Mouse (Mus musculus) layer of hippocampus, postnatal 36 days (tissue): Measurements from ENCODE around the gene Efcab11. TPM values are rescaled to one million over a fixed set of nuclear protein-coding genes. Genes with fewer than 3 reads are reported as not detected.

Experiments used
- DNase-seq, 2 experiments: peaks; one replicate each; pipeline ENCODE4 v3.0.0; 2022
- total RNA-seq, 2 experiments: library from RNA; stranded (reverse); gene quantifications; 2 replicates each; pipeline ENCODE4 v1.2.3; 2021

Efcab11 gene
- under 1 TPM; 0.17 to 0.86 TPM for total RNA-seq

DNA sequence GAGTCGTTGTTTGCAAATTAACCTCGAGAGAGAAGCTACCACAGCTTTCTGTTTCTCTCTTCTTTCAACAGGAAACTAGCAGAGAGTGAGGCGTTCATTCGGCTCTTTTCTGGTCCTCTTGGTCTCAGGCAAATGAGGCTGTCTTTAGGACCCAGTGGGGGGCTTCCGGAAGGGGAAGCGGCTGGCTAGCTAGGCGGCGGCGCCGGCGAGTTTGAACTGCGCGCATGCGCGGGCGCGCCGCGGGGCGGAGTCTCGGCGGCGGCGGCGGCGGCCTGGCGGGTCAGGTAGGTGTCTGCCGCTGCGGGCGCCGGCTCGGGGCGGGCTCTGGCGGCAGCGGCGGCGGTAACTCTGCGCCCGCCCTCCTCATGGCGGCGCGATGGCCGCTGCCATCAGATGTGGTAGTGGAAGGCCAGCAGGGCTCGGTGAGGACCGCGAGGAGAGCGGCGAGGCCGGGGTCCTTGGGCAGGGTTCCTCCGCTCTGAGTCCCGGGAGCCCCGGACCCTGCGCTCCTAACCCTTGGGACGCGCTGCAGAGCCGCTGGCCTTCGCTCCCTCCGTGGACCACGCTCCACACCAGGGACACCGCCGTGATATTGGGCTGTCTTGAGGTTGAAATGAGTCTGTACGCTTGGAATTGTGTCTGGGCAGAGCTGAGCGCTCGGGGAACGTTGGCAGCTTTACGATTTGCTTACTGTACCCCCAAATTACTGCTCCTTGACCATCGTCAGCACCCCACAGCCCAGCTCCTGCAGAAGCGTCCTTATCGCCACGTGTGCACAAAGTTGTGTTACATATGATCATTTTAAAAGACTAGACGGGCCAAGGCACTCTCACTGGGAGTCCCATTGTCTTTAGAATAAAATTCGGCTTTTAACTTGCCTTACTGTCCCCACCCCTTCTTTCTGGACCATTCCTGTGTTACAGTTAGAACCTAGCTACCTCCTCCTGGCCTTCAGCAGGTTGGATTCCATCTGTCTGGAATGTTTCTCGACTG, at the start of gene Efcab11, which contains the start of gene Tdp1:
Efcab11 (minus strand) TSS at position 171 of the 993 bp plus-strand sequence.
Tdp1 (plus strand) TSS at position 249 of the 993 bp plus-strand sequence.
- peak; percentile 90 to 91 for DNase-seq

DNA sequence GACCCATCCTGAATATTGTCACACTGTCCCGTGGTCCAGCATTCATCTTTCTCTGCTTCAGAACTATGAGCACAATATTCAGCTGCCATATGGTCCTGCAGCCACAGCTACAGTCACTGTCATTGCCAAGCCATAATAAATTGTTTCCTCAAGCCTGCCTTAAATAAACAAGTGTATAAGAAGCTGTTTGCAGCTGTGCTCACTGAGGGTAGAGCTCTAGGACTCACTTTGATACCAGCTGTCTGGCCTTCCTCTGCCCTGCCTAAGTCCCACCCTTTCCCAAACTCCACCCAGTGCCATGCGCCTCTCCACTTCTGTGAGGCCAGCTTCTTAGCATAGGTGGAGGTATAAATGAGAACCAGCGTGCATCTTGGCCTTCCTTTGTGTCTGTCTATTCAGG, 49.4 kb upstream of the Efcab11 start:
- no peak for DNase-seq

DNA sequence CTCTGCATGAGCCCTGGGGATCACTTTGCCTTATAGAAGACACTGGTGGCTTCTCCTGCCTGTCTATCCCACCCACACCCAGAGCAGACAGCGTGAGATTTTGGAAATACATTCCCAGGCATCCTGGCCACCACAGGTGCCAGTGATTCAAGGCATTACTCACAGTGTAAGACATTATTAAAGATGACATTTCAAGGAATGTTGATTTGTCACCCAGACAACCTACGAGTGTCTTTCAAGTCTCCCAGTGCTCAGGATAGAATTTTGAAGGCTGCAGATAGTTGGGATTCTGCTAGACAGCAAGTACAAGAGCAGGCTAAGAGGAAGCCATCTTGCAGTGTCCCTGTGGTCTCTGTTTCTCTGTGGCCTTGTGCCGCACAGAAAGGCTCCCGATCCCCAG, 48.0 kb upstream of the Efcab11 start:
- DNase-seq = no peak

DNA sequence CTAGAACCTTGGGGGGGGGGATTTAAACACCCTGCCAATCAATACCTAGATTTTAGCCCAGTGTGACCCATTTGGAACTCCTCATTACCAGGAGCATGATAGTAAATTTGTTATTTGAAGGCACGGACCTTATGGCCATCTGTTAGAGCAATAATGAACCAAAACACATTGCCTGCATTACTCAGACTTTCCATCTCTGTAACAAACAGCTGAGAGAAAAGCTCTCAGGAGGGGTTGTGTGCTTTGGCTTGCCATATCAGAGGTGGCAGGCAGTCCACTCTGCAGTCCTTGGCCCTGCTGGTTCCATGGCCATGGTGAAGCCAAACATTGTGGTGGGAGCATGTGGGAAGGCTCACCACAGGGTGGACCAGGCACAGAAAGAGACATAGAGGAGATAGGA, 44.9 kb upstream of the Efcab11 start:
- DNase-seq = no peak

DNA sequence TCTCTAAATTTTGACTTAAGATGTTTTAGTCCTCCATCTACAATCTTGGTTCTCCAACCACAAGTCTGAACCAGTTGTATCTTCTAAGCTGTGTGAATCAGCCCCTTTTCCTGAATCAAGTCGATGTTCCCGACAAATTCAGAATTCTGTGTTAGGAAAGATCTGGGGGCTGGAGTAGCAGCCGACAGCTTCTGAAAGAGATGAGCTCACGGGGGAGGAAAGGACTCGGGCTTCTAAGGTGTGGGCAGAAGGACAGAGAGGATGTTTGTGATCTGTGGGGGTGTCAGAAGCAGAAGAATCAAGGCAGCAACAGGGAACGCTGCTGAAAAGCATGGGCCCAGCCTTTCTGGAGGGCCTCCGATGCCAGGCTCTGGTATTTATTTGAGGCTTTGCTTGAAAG, 44.1 kb upstream of the Efcab11 start:
- DNase-seq = no peak

DNA sequence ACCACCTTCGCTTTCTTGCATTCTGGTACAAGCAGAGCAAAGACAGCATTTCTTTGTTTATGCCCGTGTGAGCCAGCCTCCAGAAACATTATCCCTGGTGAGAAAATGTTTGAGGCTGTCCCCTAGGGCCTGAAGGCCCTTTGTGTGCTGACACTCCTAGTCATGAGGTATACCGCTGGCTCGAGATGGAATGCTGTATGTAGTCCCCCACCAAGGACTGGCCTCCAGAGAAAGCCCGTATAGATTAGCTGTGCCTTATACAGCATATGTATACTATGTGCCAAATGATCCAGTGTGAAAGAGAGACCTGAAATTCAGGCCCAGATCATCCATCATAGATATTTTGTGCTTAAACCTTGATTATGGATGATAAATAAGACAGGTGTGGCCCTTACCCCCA, 39.5 kb upstream of the Efcab11 start:
- DNase-seq = no peak

DNA sequence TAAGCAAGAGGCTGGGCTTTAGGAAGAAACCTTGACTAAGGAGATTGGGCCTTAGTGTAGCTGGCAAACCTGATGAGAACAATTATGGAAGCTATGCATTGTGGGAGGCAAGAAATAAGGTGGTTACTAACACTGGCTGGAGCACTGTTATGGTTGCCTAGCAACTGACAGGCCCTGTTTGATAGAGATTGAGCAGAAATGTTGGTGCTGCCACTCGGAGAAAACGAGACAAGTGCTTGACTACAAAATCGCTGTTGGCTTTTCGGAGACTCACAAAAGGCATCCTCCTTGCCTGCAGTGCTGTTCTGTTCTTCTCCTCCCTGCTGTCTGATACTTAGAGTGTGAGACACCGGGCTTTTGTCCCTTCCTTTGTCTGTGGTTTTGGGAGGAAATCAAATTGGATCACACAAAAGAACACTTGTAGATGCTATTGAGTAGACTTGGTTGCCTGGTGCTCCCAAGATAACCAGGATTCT, 38.9 kb upstream of the Efcab11 start:
- DNase-seq = peak; percentile 33 to 36

DNA sequence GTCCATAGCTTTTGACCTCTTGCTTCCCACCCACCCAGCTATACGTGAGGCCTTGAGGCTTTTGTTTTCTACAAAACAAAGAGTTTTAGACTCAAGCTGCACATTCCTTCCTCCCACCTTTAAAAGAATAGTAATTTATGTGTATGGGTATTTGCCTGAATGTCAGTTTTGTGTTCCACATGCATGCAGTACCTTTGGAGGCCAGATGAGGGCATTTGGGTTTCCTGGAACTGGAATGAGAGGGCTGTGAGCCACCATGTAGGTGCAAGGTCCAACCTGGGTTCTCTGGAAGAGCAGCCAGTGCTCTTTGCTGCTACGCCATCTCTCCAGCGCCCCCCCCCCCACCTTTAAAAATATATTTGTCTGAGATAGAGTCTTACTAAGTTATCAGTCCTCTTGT, 36.8 kb upstream of the Efcab11 start:
- DNase-seq = no peak

DNA sequence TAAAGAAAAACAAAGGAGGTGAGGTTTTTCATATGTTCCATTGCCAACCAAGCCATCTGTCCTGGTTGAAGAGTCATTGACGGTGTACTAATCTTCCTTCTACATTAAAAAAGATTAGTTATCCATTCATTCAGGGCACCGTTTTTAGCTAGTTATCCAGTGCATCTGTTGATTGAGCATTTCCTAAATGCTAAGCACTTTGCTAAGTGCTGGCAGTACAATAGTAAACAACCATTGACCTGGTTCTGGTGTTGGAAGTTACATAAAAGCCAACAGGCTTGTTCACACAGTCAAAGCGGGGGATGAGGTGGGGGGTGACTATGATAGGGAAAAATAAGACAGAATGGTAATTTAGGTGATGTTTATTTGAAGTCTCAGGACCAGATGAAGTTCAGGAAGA, 35.4 kb upstream of the Efcab11 start:
- no peak for DNase-seq

DNA sequence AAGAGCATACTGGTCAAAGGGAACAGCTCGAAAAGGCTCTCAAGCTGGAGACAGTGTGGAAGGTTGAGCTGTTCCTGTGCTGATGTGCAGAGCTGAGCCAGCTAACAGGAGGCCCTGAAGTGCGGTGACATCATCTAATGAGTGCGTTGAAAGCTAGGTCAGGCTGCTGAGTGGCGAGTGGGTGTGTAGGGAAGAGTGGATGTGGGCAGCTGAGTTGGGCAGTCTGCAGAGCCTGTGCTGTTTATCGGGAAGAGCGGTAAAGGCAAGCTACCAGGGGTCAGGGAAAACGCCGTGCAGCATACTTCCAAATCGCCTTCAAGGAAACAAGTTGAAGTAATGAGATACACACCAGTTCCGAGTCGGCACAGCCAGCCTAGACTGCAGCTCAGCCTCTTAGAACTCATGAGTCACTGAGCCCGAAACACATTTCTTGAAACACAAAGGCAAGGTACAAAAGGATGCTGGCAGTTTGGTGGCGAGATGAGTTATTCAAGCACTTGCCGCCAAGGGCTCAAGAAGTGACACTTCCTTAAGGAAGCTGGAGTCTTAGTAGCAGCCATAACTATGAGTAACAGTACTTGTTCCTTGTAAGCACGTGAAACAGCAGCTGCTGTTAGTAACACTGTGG, 33.7 kb upstream of the Efcab11 start:
- DNase-seq = no peak

DNA sequence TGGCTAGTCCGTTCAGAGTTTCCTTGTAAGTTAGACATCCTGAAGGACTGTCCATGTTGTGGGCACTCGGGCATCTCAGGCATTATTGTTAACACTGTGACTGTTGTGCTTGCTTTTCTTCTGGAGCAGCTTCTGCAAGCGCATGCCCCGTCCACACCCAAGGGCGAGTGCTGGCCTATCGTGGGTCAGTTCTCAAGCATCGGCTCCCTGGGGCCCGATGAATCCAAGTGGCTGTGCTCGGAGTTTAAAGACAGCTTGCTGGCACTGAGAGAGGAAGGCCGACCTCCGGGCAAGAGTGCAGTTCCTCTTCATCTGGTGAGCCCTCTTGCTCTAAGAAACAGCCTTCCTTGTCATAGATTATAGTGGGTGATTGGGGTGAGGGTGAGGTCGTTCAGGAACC, 27.2 kb upstream of the Efcab11 start:
- no peak for DNase-seq

DNA sequence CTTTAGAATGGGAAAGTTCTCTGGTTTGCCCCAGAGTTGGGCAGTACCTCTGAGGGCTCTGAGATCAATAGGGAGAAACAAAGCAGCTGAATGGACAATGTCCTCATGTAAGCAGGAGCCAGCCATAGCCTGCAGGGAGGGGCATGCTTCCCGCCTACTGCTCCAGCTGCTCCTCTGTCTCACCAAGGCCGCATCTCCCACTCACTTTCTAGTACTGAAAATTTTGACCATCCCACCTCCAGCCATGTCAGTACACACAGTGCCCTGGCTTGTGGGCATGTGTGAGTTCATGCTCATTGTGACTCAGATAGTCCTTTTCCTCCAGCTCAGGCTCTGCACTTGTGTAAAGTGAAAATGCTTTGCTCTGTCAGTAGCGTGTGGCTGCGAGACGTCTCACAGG, 20.3 kb upstream of the Efcab11 start:
- DNase-seq = no peak

DNA sequence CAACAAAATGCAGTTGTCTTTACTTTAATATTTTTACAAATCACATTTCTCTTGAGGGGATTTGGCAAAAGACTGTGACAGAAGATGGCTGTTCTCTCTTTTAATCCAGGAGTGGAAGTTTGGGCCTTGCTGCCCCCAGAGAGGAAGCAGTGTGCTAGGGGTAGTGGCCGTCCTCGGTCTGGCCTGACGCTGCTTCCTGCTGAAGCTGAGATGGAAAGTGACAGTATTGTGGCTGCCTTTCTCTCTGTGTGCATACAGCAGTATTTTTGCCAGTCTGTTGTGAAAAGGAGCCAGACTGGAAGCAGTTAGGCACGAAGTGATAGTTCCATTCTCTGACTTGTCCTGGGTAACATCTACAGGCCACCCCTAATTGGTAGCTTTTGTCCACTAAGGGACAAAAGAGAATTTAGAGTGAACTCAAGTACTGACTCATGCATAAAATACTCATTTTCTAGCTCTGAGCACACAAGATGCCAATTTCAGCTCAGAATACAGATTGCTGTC, 18.7 kb upstream of the Efcab11 start:
- DNase-seq = no peak

DNA sequence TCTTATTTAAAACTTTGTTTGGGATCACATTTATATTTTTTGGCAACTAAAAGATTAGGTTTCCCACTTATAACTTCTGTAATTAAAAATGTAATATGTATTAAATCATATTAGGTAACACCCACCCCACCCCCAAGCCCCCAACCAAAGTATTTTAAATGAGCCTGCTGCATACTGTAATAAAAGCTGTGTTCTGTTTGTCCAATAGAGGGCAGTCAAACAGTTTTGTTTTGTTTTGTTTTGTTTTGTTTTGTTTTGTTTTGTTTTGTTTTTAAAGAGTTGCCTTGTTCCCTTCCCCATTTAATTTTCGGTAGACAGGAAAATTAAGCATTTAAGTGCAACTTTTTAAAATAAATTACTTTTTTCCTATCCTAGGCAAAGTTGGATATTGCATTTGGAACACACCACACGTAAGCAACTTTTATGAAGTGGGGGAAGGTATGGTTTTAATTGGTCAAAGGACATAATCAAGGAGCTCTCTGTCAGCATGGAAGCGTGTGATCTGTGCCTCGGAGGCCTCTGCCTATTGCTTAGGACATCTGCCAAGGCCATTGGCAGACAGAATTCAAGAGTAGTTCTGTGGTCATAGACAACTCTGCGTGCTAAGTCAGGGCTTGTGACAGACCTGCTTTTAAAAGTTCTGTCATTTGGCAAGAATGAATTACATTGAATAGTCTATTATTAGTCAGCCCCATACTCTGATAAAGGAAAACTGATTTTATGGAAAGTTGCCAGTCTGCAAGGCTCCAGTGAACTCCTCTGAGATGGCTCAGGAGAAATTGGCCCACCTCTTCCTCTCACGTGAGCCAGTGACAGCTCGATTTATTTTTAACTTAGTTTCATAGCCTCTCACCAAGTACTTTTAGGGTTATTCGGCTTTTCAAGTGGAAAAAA, 18.0 kb upstream of the Efcab11 start:
- no peak for DNase-seq

DNA sequence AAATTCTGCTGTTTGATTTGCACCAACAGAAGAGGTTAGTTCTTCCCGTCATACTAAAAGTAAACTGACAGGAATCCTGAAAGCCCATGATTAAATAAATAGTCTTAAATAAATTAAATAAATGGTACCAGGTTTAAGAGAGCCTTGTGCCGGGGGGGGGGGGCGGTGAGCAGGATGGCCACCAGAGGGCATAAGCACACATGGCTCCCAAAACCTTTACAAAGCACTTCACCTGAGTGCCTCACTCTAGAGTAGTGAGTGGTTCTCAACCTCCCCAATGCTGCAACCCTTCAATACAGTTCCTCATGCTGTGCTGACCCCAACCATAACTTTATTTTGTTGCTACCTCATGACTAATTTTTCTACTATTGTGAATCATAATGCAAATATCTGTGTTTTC, 15.8 kb upstream of the Efcab11 start:
- DNase-seq = no peak

DNA sequence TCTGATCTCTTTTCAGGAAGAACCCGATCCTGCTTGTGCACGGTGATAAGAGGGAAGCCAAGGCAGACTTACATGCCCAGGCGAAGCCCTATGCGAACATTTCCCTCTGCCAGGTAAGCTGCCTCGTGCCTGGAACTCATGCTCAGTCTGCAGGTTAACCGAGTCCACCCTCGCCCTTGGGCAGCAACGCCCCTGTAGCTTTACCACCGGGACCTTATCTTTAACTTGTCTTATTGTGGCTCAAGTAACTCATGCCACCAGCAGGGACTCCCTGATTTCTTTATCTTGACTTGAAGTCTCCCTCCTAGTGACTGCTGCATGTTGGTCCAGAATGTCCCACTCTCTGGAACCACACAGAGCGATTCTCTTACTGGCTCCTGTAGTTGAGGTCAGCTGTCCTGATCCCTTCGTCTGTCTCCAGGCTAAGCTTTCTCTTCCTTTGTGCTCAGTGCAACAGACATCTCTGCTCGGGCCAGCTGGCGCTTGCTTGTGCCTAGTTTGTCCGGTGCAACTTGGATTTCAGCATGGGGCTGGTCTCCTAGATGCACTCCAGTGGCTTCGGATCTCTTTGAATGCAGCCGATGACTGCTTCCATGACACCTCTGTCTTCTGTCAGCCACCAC, 14.1 kb upstream of the Efcab11 start:
- DNase-seq = no peak

DNA sequence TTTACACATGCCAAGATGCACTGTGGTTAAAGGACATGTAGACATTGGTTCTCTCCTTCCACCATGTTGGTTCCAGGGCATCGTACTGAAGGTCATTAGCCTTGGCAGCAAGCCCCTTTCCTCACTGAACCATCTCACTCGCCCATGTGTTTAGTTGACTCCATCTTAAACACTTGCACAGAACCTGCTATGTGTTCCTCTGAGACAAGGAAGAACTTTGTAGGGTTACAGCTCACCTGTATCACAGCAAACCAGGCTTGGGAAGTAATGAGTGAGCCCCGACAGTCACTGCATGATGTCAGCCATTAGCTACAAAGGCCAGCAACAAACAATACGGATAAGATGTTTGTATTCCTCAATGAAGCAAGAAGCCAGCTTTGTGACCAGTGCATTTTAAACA, 13.6 kb upstream of the Efcab11 start:
- DNase-seq = no peak

DNA sequence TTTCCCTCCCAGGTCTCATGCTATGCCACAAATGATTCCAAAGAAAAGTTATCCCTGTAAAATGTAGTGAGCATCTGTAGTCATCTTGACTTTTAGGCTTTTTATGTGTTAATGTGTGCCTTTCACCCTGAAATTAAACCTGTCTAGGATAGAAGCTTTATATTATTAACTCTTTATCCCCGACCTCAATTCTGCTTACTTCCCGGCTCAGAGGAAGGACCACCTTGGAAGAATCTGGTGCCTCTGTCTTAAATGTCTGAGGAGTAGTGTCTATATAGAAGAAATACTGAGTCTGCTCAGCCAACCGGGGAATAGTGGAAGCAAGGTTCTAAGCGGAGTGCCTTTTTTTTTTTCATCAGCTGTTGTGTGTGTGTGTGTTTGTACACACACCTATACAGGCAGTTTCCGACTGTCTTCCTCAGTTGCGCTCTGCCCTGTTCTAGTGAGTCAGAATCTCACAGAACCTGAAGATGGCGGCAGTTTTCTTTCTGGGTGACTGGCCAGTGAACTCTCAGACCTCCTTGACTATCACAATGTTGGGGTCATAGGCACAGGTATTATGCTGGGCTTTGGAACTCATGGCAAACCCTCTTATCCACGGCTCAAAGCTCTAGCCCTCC, 1.2 kb upstream of the Efcab11 start:
- DNase-seq = no peak

DNA sequence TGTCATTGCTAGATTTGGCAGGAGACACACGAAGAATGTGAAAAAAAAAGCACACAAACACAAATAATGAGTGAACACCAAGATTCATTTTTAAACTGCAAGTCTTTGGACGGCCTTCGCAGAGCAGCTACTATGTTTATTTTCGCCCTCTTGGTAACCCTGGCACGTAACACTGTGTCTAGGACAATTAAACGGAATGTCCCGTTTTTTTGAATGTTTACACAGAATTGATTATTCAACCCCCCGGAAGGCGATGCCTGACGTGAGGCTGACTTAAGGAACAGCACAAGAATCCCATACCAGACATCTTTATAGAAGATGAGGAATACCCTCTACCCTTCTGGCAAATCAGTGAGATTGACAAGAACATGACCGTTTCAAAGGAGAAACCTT, 530 bp downstream of the Efcab11 start:
- no peak for DNase-seq

DNA sequence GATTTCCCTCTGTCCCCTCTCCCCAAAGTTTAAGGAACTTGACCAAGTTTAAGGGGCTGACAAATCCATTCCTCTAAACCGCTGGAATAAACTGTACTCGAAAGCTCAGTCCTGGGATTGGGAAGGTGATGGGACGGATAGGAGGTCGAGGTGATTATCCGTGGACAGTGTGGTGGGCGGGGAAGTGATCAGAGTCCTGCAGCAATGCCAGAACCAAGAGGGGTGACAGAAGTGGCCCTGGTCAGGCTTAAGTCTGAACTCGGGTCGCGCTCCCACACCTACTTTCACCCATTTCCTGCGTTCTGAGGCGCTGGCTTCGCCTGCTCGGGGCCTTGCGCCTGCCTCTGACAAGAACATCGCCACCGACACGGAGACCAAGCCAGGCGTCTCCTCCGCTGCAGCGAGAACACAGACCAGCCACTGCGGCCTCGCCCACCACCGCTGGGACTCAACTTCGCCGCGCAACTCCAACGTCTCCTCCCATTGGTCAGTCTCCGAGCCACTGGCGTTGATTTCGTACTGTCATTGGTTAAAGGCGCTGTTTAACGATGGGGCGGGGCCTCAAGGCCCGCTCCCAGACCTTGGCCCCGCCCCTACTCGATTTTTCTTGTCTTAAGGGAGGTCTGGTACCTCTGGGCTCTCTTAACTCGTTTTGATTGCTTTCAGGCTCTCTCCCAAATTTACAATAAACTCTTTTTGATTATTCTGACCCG, 1.1 kb downstream of the Efcab11 start:
- peak; percentile 73 to 78 for DNase-seq

DNA sequence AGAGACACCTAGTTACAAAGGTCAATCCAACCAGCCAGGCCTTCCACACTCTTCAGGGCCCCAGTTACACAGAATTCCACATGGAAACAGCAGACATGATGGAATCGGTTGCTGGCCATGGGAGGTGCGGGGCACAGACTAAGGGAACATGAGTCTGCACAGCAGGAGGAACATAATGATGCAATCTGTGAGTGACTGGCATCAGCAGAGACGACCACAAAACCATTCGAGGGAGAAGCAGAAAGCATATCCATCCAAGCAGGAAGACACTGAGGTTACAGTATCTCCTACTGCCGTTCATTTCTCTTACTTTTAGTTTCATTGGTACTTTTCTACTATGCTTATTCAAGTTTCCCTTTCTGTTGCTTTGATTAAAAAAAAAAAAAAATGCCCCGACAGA, 9.6 kb downstream of the Efcab11 start:
- DNase-seq = no peak
